Mouse (Mus musculus) liver, embryonic 16.5 days (tissue): ENCODE results near the gene Fam171a1. TPM values are rescaled to one million over a fixed set of nuclear protein-coding genes. Genes with fewer than 3 reads are reported as not detected.
"Not testable (repeated sequence)": the region's sequence is repeated elsewhere in the genome, so short reads cannot be mapped to it uniquely, and the experiment has no call there.

Experiments
- ATAC-seq: fragments of 200-750 bp; cut with Nextera tagmentation; 2 replicates; pipeline ENCODE4 v1.8.0; 2017; ENCODE audit warnings: low read depth, mild to moderate bottlenecking, moderate number of reproducible peaks, moderate library complexity
- H3K27ac ChIP-seq: fragments of 300-500 bp; sonication (generic); 2 replicates; pipeline ENCODE4 v1.5.1; 2014; ENCODE audit warnings: mild to moderate bottlenecking, low read length
- H3K27me3 ChIP-seq: fragments of 300-500 bp; sonication (generic); 2 replicates; pipeline ENCODE4 v1.6.1; 2014; ENCODE audit warnings: low read depth, low read length, mixed read lengths; ENCODE audit not compliant: control insufficient read depth, insufficient read depth
- H3K36me3 ChIP-seq: fragments of 300-500 bp; sonication (generic); 2 replicates; pipeline ENCODE4 v1.6.1; 2014; ENCODE audit warnings: mild to moderate bottlenecking; ENCODE audit not compliant: control insufficient read depth, insufficient read depth
- H3K4me1 ChIP-seq: fragments of 300-500 bp; sonication (generic); 2 replicates; pipeline ENCODE4 v1.6.1; 2014; ENCODE audit warnings: low read depth, low read length, mixed read lengths; ENCODE audit not compliant: control insufficient read depth
- H3K4me2 ChIP-seq: fragments of 300-500 bp; sonication (generic); 2 replicates; pipeline ENCODE4 v1.6.1; 2014; ENCODE audit warnings: low read depth, low read length, mixed read lengths
- H3K4me3 ChIP-seq: fragments of 300-500 bp; sonication (generic); 2 replicates; pipeline ENCODE4 v1.5.1; 2014; ENCODE audit warnings: low read depth, mild to moderate bottlenecking, low read length
- H3K9ac ChIP-seq: fragments of 300-500 bp; sonication (generic); 2 replicates; pipeline ENCODE4 v1.6.1; 2014; ENCODE audit warnings: low read depth, low read length
- H3K9me3 ChIP-seq: fragments of 300-500 bp; sonication (generic); replicated peaks from 2 replicates; pipeline ENCODE4 v1.6.1; 2016; ENCODE audit warnings: low read length; ENCODE audit not compliant: control insufficient read depth
- WGBS: fragments of 180-500 bp; shearing (Covaris S2); extraction: QIAGEN DNeasy Blood & Tissue Kit; methylation state at CpG from one replicate; pipeline ENCODE4 v1.1.7; 2014; ENCODE audit not compliant: insufficient replicate concordance; 5-methylcytosine and 5-hydroxymethylcytosine counted together
- polyA plus RNA-seq: library from polyadenylated mRNA; unstranded; fragments of >200 nt; fragmentation: Nextera tagmentation; extraction: Ambion mirVana; gene quantifications from 2 replicates; pipeline ENCODE4 v1.2.1, GENCODE M21; 2015

Gene Fam171a1
- polyA plus RNA-seq, 1 experiment from 2014 or later, result 2.6 TPM

DNA sequence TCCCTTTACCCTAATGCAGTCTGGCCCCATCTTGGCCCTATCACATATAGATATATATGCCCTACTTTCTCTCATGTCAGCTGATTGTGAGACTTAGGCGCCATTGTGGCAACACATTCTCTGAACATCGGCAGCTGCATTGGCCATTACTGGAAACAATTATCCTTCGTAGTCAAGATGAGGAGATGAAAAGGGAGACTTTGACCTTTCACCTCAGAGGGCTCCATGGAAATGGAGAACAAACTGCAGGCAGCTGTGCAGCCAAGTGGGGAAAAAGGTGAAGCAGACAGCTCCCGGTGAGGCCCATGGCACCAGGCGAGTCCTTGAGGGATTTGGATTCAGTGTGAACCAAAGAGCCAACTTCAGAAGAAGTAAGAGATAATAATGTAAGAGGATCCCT, 81.5 kb downstream of the Fam171a1 start:
- 72% methylated on average over 5 of the region's 5 CpGs for WGBS
- H3K4me3 ChIP-seq, result no peak overlapping the region
- no peaks in the 10 kb centered on the region for H3K27me3 ChIP-seq
- ATAC-seq, result no peak
- H3K9ac ChIP-seq, result no peak overlapping the region
- no peaks in the 10 kb centered on the region for H3K9me3 ChIP-seq
- H3K27ac ChIP-seq, result no peak overlapping the region
- H3K36me3 ChIP-seq, result no peaks in the 10 kb centered on the region
- no peaks in the 10 kb centered on the region for H3K4me1 ChIP-seq
- H3K4me2 ChIP-seq, result no peak overlapping the region

GRCm38 (mm10) chr2:3200422-3200821, 86.4 kb downstream of the Fam171a1 start:
- no peak overlapping the region for H3K4me3 ChIP-seq
- WGBS, result 65% methylated on average over 4 of the region's 4 CpGs

GRCm38 (mm10) chr2:3206975-3207642, 93.1 kb downstream of the Fam171a1 start:
- ATAC-seq, result no peak
- no peaks in the 10 kb centered on the region for H3K9me3 ChIP-seq
- H3K27ac ChIP-seq, result no peak overlapping the region
- 67% methylated on average over 9 of the region's 9 CpGs for WGBS
- H3K9ac ChIP-seq, result no peak overlapping the region
- no peak overlapping the region for H3K4me3 ChIP-seq
- no peaks in the 10 kb centered on the region for H3K4me1 ChIP-seq
- H3K4me2 ChIP-seq, result no peak overlapping the region
- no peaks in the 10 kb centered on the region for H3K36me3 ChIP-seq
- no peaks in the 10 kb centered on the region for H3K27me3 ChIP-seq

More at GRCm38 (mm10) chr2:3200422-3200821, 86.4 kb downstream of the Fam171a1 start:
- Histone ChIP-seq H3K27me3 (no peaks in the 10 kb centered on the region), H3K4me2 (no peak overlapping the region), H3K9ac (no peak overlapping the region), H3K9me3 (no peaks in the 10 kb centered on the region), H3K4me1 (no peaks in the 10 kb centered on the region), H3K36me3 (no peaks in the 10 kb centered on the region), H3K27ac (no peak overlapping the region)
- ATAC-seq, result no peak

- no peak overlapping the region for H3K9ac ChIP-seq
- WGBS, result 30% methylated on average over 3 of the region's 3 CpGs
- no peaks in the 10 kb centered on the region; the same call in 1 of the 2 replicates for H3K4me1 ChIP-seq
- H3K4me3 ChIP-seq, result no peak overlapping the region
- H3K27me3 ChIP-seq, result no peaks in the 10 kb centered on the region
- no peak overlapping the region for H3K27ac ChIP-seq
- no peak overlapping the region for H3K4me2 ChIP-seq
- H3K36me3 ChIP-seq, result no peaks in the 10 kb centered on the region
- no peaks in the 10 kb centered on the region for H3K9me3 ChIP-seq
- no peak for ATAC-seq
Measured at GRCm38 (mm10) chr2:3215480-3215879, 101.5 kb downstream of the Fam171a1 start.

- ATAC-seq, result no peak
- H3K4me2 ChIP-seq, result no peak overlapping the region
- no peaks in the 10 kb centered on the region for H3K9me3 ChIP-seq
- 72% methylated on average over 10 of the region's 10 CpGs for WGBS
- H3K4me3 ChIP-seq, result no peak overlapping the region
- no peaks in the 10 kb centered on the region for H3K36me3 ChIP-seq
- no peak overlapping the region for H3K27ac ChIP-seq
- H3K27me3 ChIP-seq, result no peaks in the 10 kb centered on the region
- H3K9ac ChIP-seq, result no peak overlapping the region
- H3K4me1 ChIP-seq, result no peaks in the 10 kb centered on the region; the same call in 1 of the 2 replicates
Measured at GRCm38 (mm10) chr2:3216617-3217016, 102.6 kb downstream of the Fam171a1 start.

DNA sequence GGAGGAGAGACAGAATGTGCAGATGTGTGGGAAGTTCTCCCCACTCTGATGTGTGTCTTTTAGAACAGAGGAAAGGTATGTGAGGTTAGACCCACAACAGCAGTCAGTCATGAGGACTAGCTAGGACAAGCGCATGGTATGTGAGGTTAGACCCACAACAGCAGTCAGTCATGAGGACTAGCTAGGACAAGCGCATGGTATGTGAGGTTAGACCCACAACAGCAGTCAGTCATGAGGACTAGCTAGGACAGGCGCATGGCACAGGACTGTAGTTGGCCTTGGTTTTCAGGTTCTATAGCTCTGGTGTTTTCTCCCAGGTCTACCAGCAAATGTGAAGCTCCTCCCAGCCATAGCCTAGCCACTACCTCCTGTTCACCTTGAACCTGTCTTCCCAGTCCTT, 103.6 kb downstream of the Fam171a1 start:
- not testable (repeated sequence) for H3K9ac ChIP-seq, ATAC-seq, H3K4me3 ChIP-seq, H3K9me3 ChIP-seq, H3K4me2 ChIP-seq, H3K27me3 ChIP-seq, H3K36me3 ChIP-seq, H3K27ac ChIP-seq, H3K4me1 ChIP-seq
- 80% methylated on average over 3 of the region's 3 CpGs for WGBS

DNA sequence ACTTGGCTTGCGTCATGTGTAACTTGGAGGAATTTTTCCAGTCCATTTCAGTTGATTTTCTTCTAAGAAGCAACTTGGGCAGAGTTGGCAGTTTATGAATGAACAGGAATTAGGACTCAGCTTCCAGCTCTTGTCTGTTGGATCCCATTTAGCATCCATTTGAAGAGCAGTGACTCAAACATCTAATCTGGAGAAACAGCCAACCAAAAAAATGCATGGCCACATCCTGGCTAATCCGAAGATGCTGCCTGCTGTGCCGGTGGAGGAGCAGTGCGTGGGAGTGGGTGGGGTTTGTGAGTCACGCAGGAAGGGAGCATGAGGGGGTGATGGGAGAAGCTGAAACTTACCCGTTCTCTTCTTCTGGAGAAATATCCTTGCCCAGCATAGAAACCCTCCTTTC, 104.2 kb downstream of the Fam171a1 start:
- no peaks in the 10 kb centered on the region; the same call in 1 of the 2 replicates for H3K4me1 ChIP-seq
- no peaks in the 10 kb centered on the region for H3K9me3 ChIP-seq
- no peak overlapping the region for H3K9ac ChIP-seq
- H3K27me3 ChIP-seq, result no peaks in the 10 kb centered on the region
- no peak overlapping the region for H3K4me2 ChIP-seq
- no peak overlapping the region for H3K27ac ChIP-seq
- no peak for ATAC-seq
- no peaks in the 10 kb centered on the region for H3K36me3 ChIP-seq
- H3K4me3 ChIP-seq, result no peak overlapping the region
- WGBS, result 60% methylated on average over 6 of the region's 6 CpGs

- Histone ChIP-seq H3K4me2 (no peak overlapping the region), H3K4me3 (no peak overlapping the region), H3K27ac (no peak overlapping the region), H3K9me3 (no peaks in the 10 kb centered on the region), H3K36me3 (no peaks in the 10 kb centered on the region), H3K27me3 (no peaks in the 10 kb centered on the region), H3K9ac (no peak overlapping the region), H3K4me1 (no peaks in the 10 kb centered on the region)
- WGBS, result 65% methylated on average over 4 of the region's 4 CpGs
- ATAC-seq, result no peak
Measured at GRCm38 (mm10) chr2:3228475-3228874, 114.5 kb downstream of the Fam171a1 start.

- Histone ChIP-seq H3K4me3 (no peak overlapping the region), H3K36me3 (no peaks in the 10 kb centered on the region), H3K4me1 (no peaks in the 10 kb centered on the region), H3K27ac (no peak overlapping the region), H3K4me2 (no peak overlapping the region), H3K9me3 (no peaks in the 10 kb centered on the region), H3K27me3 (no peaks in the 10 kb centered on the region), H3K9ac (no peak overlapping the region)
- 11% methylated on average over 2 of the region's 2 CpGs for WGBS
- no peak for ATAC-seq
Measured at GRCm38 (mm10) chr2:3229060-3229459, 115.0 kb downstream of the Fam171a1 start.
